Mouse (Mus musculus): ENCODE measurements around the gene Pogz.

DNA sequence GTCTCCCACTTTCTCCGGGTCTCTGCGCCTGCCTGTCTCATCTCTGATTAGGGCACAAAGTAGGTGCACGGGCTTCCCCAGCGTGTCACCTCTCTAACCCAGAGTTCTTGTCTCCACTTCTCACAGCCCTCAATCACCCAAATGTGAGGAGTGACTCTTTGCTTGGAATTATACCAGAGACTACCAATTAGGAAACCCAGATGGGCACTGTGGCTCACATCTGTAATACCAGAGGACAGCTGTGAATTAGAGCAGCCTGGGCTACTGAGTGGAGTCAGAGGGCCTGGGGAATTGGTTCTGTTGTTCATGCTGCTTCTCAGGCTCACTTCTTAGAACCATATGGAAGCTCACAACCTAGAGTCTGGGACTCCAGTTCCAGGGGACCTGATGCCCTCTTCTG lies 32.4 kb upstream of the Pogz start:
- TF ChIP-seq GATA1 (IDR thresholded peaks at IDR 0.05; ENCODE audit: borderline replicate concordance, low read length) (no peak), FLI1 (IDR thresholded peaks at IDR 0.05; ENCODE audit: low read length) (no peak)
